Mouse (Mus musculus) kidney, adult 18-20 months (tissue): ENCODE measurements at regions not wholly inside any gene's neighbourhood (a gene's known extent, or its start where the extent isn't known, plus 50 kb on each side); places are given as distances from the start of the nearest gene placed in this dataset.

Experiments
- DNase-seq: peaks from one replicate; pipeline ENCODE4 v3.0.0; 2021

DNA sequence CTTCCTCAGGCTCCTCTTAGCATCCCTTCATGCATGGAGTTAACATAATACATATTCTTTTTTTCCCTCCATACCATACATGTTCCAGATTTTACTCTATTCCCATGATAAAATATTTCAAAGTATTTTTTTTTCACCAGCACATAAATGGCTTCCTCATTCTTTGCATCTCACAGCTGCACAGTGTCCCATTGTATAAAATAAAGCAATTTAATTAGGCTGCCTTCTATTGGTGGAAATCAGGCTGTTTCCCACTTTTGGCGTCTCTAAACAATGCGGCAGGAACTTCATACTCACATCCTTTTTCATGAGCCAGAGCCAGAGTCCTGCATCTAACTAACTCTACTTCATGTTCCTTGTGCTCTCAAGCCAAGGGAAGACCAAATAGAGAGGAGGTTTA lies 54.9 kb upstream of the Akap13 start:
- DNase-seq = no peak

DNA sequence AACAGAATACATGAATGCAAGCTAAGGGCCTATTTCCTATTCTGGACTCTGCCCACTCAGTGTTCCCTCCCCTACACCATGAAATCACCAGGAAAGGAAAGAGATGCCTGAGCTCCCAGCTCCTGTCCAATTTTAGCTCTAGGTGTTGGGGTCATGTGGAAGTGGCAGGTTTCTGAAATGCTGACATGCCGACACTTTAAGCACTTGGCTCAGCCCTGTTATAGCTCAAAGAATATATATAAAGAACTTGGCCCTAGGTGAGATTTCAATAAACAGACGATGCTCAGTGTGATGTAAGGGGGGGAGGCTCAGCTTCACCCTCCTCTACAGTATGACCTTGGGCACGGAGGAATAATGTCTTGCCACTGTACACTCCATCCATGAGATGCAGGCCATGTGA lies 50.4 kb upstream of the Akap13 start:
- no peak for DNase-seq
